Mouse (Mus musculus) small intestine, adult 2 months (tissue): ENCODE data around the gene Krtap5-4.

Experiments used
- CTCF ChIP-seq: fragments of 200-500 bp; IDR thresholded peaks from 2 replicates; pipeline ENCODE4 v1.5.1; 2012; ENCODE audit warnings: low read depth, mild to moderate bottlenecking, control low read depth, inconsistent platforms, low read length, moderate library complexity, mixed read lengths; ENCODE audit not compliant: insufficient replicate concordance, insufficient read length; ENCODE audit errors: extremely low read depth
- POLR2A ChIP-seq: fragments of 200-500 bp; IDR thresholded peaks from 2 replicates; pipeline ENCODE4 v1.6.1; 2012; ENCODE audit warnings: low read depth, mild to moderate bottlenecking, control low read depth, inconsistent platforms, low read length, moderate library complexity

- TF ChIP-seq CTCF (no peak), POLR2A (no peak)
Observed at GRCm38 (mm10) chr7:142317216-142317615, 13.9 kb downstream of the Krtap5-4 start.
